Mouse (Mus musculus) ES-E14 (cell line): Measurements from ENCODE around the gene Nf1.

Source experiments
- CHD2 ChIP-seq: IDR thresholded peaks from 2 replicates; pipeline ENCODE4 v1.6.1; 2014; ENCODE audit warnings: mild to moderate bottlenecking, low read depth, low read length, inconsistent platforms
- HCFC1 ChIP-seq: IDR thresholded peaks from 2 replicates; pipeline ENCODE4 v1.6.1; 2012; ENCODE audit warnings: low read length, inconsistent platforms, borderline replicate concordance; ENCODE audit not compliant: insufficient read depth
- ZC3H11A ChIP-seq: IDR thresholded peaks from 2 replicates; pipeline ENCODE4 v1.6.1; 2012; ENCODE audit warnings: low read depth, mild to moderate bottlenecking, inconsistent platforms, low read length, borderline replicate concordance

GRCm38 (mm10) chr11:79323985-79324685, 15.4 kb upstream of the Nf1 start:
- TF ChIP-seq CHD2 (no peak), ZC3H11A (no peak), HCFC1 (no peak)
